Mouse (Mus musculus): Measurements from ENCODE around the gene 4930524B15Rik. TPM values are rescaled to one million over a fixed set of nuclear protein-coding genes. Genes with fewer than 3 reads are reported as not detected.

4930524B15Rik gene
- total RNA-seq, 2 experiments from 2014 or later = not detected

DNA sequence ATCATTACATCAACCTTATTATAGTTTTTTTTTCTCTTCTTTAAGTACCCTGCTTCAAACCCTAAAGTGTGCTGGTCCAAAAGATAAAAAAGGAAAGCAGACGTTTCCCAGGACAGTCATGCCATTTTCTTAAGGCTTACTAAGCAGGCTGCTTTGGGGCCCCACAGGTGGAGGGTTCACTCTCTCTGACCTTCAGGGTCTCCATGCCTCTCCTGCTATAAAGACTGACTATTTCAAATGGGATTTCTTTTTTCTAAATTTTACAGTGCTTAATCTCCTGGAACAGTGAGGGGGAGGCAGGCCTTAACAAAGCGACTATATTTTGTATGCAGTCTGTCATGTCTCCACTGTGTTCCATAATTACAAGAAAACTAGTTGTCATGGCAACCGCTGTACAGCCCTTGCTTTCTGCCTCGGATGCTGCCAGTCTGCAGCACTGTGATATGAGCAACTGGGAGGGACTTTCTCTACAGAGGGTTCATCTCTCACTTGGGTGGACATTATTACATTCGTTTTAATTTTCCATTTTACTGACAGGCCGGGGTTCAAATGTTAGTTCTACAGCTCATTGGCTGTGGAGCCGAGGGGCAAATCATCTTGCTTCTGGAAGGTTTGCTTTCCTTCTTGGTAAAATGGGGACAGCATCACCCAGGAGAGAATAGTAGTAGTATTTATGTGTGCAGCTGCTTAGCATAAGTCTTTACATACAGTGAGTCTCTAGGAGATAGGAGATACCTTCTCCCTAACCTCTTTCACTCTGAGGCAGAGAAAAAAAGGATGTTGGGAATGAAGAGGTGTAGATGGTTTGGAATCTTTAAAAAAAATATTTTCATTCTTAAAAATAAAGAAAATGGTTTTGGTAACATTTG, 62.3 kb downstream of the 4930524B15Rik start:
- ATAC-seq (replicated peaks; ENCODE audit: low FRiP score, poor library complexity, severe bottlenecking) = no peak

DNA sequence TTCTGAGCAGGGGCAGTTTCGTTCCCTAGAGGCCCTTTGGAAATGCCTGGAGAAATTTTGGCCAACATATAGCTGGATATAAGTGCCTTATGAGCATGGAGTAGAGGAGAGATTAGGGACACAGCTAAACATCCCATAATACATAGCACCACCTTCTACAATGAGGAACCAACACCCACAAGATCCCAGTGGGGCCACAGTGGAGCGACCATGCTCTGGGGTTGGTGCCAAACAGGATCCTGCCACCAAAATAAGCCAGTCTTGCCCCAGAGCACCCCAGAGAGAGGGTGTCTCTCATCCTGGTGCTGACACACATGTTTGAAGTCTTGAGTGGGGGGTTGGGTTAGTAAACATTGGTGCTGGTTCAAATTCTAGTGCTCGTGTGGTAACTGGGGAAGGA, 63.2 kb downstream of the 4930524B15Rik start:
- no peak for ATAC-seq (replicated peaks; ENCODE audit: low FRiP score, poor library complexity, severe bottlenecking)

Other genes with a start within 250 kb of the 4930524B15Rik start
- 1,203 and 1,240 TPM in 2 replicates for gene Cpeb4, start 93.4 kb upstream of the 4930524B15Rik start, total RNA-seq (2015; ENCODE audit: low replicate concordance)
- gene Cpeb4, start 93.4 kb upstream of the 4930524B15Rik start, total RNA-seq (2017; ENCODE audit: low replicate concordance) = 858 and 892 TPM in 2 replicates
- gene Nsg2, start 34.9 kb downstream of the 4930524B15Rik start, total RNA-seq (2015; ENCODE audit: low replicate concordance) = not detected in 2 replicates
- gene Nsg2, start 34.9 kb downstream of the 4930524B15Rik start, total RNA-seq (2017; ENCODE audit: low replicate concordance) = not detected in 2 replicates
- gene Il9r, start 234.7 kb downstream of the 4930524B15Rik start, total RNA-seq (2015; ENCODE audit: low replicate concordance) = not detected in 2 replicates
- gene Il9r, start 234.7 kb downstream of the 4930524B15Rik start, total RNA-seq (2017; ENCODE audit: low replicate concordance) = not detected in 2 replicates
- 64.4 and 68.3 TPM in 2 replicates for gene Snrnp25, start 239.8 kb downstream of the 4930524B15Rik start, total RNA-seq (2015; ENCODE audit: low replicate concordance)
- gene Snrnp25, start 239.8 kb downstream of the 4930524B15Rik start, total RNA-seq (2017; ENCODE audit: low replicate concordance) = 29.9 and 61.1 TPM in 2 replicates

All from erythroblast, adult 5-6 weeks (primary cell).